Mouse (Mus musculus) thymus, postnatal 10 days (tissue): ENCODE results near the gene Obscn.
A peak's percentile ranks its signal among the peaks of the same experiment; 100 is the strongest.

ENCODE experiments used
- DNase-seq, 2 experiments: peaks; one replicate each; pipeline ENCODE4 v3.0.0; 2021; ENCODE audit warnings: low spot score in 2 of 2

Obscn gene

GRCm38 (mm10) chr11:59058025-59058424, 78.2 kb downstream of the Obscn start:
- no peak for DNase-seq

DNA sequence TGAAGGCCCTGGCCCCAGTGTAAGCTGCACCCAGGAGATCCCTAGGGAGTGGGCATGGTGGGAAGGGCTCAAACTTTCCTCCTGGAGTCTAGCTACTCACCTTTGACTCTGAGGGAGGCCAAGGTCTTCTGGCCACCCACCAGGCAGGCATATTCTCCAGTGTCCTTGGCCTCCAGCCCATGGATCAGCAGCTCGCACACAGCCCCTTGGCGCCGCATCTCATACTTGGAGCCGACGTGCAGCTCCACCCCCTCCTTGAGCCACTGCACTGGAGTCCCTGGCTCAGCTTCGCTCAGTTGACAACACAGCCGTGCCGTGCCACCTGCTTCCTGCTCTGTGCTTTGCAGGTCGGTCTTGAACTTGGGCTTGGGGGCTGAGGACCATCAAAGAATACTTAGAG, 85.2 kb downstream of the Obscn start:
- no peak for DNase-seq

- DNase-seq, result no peak
These were observed 91.4 kb downstream of the Obscn start for GRCm38 (mm10) chr11:59044703-59045330.

DNA sequence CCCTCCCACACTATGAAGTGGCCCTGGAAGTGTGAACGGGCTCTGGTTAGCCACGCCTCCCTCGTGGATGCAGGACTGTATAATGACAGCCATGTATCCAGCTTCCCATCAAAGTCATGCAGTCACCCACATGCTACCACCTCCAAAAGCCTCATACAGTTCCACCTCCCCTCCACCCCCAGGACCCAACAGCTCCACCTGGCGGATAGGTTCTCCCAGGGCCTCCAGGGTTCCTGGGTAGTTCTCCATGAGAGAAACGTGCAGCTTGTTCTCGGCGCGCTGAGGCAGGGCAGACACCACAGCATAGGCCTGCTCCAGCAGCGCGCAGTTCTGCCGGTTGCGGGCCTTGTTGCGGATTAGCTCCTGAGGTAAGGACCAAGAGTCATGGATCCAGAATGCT, 107.2 kb downstream of the Obscn start:
- peak in 1 of 2 experiments; percentile 10 for DNase-seq

DNA sequence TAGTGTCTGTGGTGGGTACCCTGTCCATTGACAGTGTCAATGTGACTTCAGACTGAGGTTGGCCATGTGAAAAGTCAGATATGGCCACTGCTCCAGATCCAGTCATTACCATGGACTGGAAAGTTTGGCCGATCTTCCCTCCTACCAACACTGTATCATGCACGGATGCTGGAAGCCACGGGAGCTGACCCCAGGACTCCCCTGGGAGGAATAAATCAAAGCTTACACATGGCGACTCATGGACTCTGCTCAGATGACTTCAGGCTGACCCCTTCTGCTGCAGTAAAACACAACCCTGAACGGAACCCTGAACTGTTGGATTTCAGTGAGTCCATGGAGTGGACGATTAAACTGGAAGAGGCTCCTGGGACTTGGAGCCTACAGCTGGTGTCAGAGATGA, 109.8 kb downstream of the Obscn start:
- no peak for DNase-seq

GRCm38 (mm10) chr11:59015052-59015451, 121.2 kb downstream of the Obscn start:
- peak in 1 of 2 experiments; percentile 58 for DNase-seq

DNA sequence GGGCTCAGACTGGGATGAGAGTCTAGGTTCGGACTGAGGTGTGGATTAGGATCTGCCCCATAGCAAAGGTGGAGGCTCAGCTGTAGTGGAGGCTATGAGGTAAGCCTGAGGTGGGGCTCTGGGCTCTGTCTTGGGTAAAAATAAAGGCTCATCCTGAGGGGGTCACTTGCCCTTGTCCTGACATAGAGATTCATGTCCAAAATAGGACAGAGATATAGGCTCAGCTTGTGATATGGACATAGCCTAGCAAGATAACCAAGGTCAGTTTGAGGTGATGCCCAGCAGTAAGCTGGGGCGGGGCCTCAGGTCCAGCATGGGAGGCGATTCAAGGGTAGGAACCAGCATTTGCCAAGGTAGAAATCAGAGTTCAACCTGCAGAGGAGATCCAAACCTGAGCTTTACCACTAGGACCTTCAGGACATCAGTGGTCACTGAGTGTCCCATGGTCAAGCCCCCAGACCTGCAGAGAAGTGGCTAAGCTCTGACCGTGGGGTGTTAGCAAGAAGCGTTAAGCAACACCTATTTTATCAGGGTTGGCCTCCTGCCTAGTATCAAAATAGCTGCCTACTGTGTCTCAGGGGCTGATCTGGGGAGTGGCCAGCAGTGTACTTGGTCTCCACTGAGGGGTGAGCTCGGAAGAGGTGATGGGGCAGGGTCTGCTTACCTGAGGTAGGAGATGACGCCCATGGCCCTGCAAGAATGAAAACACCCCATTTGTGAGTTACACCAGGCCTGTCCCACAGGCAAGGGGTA, 133.7 kb downstream of the Obscn start:
- no peak for DNase-seq

- no peak for DNase-seq
These were observed 135.6 kb downstream of the Obscn start for GRCm38 (mm10) chr11:59000635-59001034.

- no peak for DNase-seq
These were observed 136.4 kb downstream of the Obscn start for GRCm38 (mm10) chr11:58999830-59000229.

DNA sequence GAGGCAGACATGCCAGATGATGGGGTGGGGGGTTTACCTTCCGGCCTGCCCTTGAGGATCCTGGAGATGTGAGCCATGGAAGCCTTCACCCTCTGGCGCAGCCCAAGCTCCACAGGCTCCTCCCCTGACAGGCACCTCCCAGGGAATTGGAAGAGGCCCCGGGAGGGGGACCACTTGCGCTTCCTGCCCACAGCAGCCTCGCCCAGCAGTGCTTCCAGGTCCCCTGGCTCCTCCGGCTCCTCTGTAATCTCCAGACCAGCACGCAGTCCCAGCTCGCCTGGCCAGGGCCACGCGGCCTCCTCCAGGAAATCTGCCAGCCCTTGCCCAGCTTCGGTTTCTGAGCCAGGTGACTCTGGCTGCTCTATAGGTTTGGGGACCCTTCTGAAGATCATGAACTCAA, 137.0 kb downstream of the Obscn start:
- DNase-seq, result no peak

- no peak for DNase-seq
These were observed 138.7 kb downstream of the Obscn start for GRCm38 (mm10) chr11:58997541-58997940.

GRCm38 (mm10) chr11:58995807-58996370, 140.3 kb downstream of the Obscn start:
- DNase-seq, result peak; percentile 67 to 73

DNA sequence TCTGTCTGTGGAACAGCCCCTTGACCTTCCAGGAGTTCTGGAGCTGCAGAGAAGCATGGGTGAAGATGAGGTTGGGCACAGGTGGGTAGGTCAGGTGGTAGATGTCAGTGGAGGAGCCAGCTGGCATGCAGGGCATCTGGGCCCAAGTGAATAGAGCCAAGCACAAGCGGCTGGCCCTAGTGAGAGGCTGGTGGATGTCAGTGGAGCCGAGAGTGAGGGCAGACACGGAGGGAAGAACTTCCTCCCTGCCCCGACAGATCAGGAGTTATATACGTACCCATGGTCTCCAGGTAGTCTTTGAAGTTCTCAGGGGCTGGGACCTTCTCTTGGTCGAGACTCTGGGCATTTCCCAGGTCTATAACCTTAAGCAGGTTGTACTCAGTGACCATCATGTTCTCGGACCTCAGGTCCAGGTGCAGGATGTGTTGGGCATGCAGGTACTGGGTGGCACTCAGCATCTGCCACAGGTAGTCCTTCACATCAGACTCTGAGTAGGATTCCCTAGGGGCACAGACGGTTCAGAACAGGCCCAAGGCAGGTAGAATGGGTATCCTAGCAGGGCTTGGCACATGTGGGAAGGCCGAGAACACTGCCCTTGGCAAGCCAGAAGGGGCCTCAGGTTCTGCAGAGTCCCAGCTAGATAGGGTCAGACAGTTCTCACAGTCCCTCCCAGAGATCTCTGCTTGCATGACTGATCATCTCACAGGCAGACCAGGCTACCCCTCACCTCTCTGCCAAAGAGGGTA, 141.0 kb downstream of the Obscn start:
- no peak for DNase-seq

- DNase-seq, result peak; percentile 49 to 64
These were observed 141.8 kb downstream of the Obscn start for GRCm38 (mm10) chr11:58994337-58994826.

- DNase-seq, result no peak
These were observed 143.0 kb downstream of the Obscn start for GRCm38 (mm10) chr11:58993091-58993670.

GRCm38 (mm10) chr11:58991911-58992310, 144.3 kb downstream of the Obscn start:
- no peak for DNase-seq

- DNase-seq, result no peak
These were observed 145.4 kb downstream of the Obscn start for GRCm38 (mm10) chr11:58990794-58991193.

GRCm38 (mm10) chr11:58990141-58990540, 146.1 kb downstream of the Obscn start:
- DNase-seq, result no peak

DNA sequence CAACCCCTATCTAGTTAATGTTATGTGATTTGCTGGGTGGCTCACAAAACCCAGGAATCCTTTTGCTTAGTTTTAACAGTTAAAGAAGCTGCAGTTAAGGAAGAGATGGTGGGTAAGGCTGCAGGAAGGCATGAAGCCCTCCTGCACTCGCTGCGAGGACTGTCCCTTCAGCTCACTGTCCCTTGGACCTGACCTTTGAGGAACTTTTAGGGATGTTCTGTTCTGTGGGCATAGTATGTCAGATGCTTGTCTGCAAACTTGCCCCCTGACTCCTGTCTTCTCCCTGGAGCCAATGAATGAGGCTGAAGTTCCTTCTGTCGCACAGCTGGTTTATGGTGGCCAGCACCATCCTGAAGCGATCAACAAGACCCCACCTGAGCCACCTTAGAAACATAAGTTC, 147.0 kb downstream of the Obscn start:
- no peak for DNase-seq

- no peak for DNase-seq
These were observed 150.8 kb downstream of the Obscn start for GRCm38 (mm10) chr11:58985299-58985917.

DNA sequence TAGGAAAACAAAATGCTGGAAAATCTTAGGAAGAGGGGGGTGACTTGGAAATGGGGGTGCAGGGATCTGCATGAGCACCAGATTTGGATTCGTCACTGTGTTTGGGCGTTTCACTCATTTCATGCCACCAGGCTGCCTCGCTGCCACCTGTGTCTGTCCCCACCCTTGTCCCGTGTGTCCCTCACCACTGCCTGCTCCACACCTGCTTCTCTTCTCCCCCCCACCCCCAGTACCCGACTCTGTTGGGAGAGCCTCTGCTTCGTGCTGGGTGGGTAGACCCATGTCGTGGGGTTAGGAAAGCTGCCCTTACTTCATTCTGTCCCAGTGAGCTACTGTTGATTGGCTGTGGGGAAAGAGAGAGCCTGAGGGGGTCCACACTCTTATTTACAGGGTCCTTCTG, 151.5 kb downstream of the Obscn start:
- DNase-seq, result peak; percentile 38 to 42
